Mouse (Mus musculus): Measurements from ENCODE around the gene Noxred1.

GRCm38 (mm10) chr12:87253878-87254277, 15.3 kb upstream of the Noxred1 start:
- TF ChIP-seq CTCF (conservative IDR thresholded peaks at IDR 0.05; ENCODE audit: low read length) (no peak), NANOG (IDR thresholded peaks at IDR 0.05; ENCODE audit: borderline replicate concordance, low read length) (no peak)

All from E14TG2a.4 (cell line).